In the genomic region with DNA sequence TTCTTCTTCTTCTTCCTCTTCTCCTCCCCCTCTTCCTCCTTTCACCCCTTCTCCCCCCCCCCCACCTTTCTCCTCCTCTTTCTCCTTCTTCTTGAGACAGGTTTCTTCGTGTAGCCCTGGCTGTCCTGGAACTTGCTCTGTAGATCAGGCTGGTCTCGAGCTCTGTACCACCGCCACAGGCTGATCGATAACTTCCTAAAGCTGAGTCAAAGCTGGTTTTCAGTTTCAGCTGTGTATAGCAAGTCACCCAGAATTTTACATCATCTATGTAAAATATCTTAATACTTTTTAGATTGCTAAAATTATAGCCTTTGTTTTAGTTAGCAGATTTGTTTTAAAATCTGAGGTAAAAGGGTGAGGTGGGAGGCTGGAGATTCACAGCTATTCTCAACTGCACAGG, we compare ENCODE assay signal across 21 mouse cellular contexts. TPM values are rescaled to one million over a fixed set of nuclear protein-coding genes. Genes with fewer than 3 reads are reported as not detected.
"Had no signal": no experiment of that assay in that cellular context is flagged by ENCODE, and none has a peak within 500 bp of the region (broad histone marks: within the 10 kb centered on the region; RNA-seq: fewer than 3 reads in every experiment).

No protein-coding gene starts in this region.

- DNase-seq: kidney, adult 18-20 months; kidney, adult 9 months; kidney, postnatal 14 days; kidney, postnatal 4 days; left cerebral cortex, postnatal 4 days; lung, adult 2 months; lung, postnatal 14 days; lung, postnatal 4 days; midbrain, embryonic 14.5 days; right cerebral cortex, postnatal 4 days had no signal

- H3K9ac ChIP-seq: limb, embryonic 13.5 days had no signal

- H3K9me3 ChIP-seq: limb, embryonic 13.5 days had no signal

- H3K4me2 ChIP-seq: limb, embryonic 13.5 days; midbrain, embryonic 11.5 days had no signal

- ATAC-seq: intestine, embryonic 16.5 days had no signal

- H3K4me3 ChIP-seq: limb, embryonic 13.5 days had no signal

- H3K27ac ChIP-seq: limb, embryonic 13.5 days had no signal

- H3K27me3 ChIP-seq: limb, embryonic 13.5 days had no signal

- H3K4me1 ChIP-seq: limb, embryonic 13.5 days had no signal

- H3K36me3 ChIP-seq: limb, embryonic 13.5 days had no signal

RNA-seq across cellular contexts. Expression of gene Gm21970, which starts 53.3 kb away (rescaled TPM):
- polyA plus RNA-seq: intestine, embryonic 16.5 days; kidney, embryonic 16.5 days; limb, embryonic 13.5 days; liver, adult 2 months; lung, adult 2 months; lung, embryonic 16.5 days; midbrain, embryonic 11.5 days; midbrain, embryonic 14.5 days; midbrain, postnatal 0 days; neural tube, embryonic 11.5 days; neural tube, embryonic 14.5 days; stomach, embryonic 16.5 days; testis, adult 2 months had no signal
